Mouse (Mus musculus) duodenum, adult 2 months (tissue): ENCODE results near the gene Olfr1361. TPM values are rescaled to one million over a fixed set of nuclear protein-coding genes. Genes with fewer than 3 reads are reported as not detected.

ENCODE experiments used
- polyA plus RNA-seq: library from polyadenylated mRNA; depleted of rRNA; stranded (reverse); fragments of >200 nt; gene quantifications from 2 replicates; pipeline ENCODE4 v1.2.3, GENCODE M21; 2012; ENCODE audit warnings: low replicate concordance; rRNA removed

The Olfr1361 gene
- polyA plus RNA-seq, result not detected in 2 replicates

DNA sequence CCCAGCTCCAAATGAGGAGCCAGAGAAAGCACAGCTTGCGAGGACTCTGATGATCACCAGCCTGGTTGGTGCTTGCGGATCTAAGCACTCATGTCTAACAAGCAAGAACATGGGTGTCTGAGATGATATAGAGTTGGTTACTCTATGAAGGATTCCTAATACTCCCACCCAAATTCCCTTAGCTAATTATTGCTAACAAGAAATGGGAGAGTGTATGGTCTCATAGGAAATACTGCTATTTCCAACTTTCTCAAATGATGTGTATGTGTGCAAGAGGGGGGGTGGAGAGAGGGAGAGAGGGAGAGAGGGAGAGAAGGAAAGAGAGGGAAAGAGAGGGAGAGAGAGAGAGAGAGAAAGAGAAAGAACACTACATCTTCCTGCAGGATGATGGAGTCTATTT is at the start of gene Olfr1361:
TSS of gene Olfr1361 (minus strand) at position 101 of the 400 bp plus-strand sequence.

DNA sequence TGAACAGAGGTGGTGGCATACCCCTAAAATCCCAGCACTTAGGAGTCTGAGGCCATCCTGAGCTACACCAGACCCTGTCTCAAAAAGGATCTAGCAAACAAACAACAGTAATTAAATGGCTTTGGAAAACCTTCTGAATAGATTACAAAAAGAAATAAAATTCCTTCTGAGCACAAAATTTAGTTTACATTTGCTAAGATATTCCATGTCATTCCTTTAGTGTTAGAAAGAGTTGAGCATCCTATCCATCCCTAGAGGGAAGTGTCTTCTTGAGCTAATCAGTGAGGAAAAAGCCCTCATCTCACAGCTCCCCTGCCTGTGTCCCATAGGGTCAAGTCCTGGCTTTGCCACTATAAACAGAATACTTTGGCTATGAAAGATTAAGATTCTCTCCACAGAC is 34.6 kb upstream of the Olfr1361 start, which contains the start of gene Olfr1359:
TSS of gene Olfr1359 (plus strand) at position 301 of the 400 bp plus-strand sequence.

GRCm38 (mm10) chr13:21677305-21677704 is 14.1 kb upstream of the Olfr1361 start, which contains the start of gene Olfr1360:
Olfr1360 (minus strand) TSS chr13:21677405.

GRCm38 (mm10) chr13:21642418-21642817 is 20.8 kb downstream of the Olfr1361 start, which contains the start of gene Olfr11:
Olfr11 (minus strand) TSS chr13:21642518.

GRCm38 (mm10) chr13:21613922-21614321 is 49.3 kb downstream of the Olfr1361 start, which contains the start of gene Olfr1362:
Olfr1362 (minus strand) TSS chr13:21614022.

Other genes starting within 250 kb of the Olfr1361 start
- 0.07 and 0.13 TPM in 2 replicates for gene Pgbd1, start 222.3 kb downstream of the Olfr1361 start, polyA plus RNA-seq
- gene Zscan26, start 209.7 kb downstream of the Olfr1361 start, polyA plus RNA-seq, result 1.2 and 2.0 TPM in 2 replicates
- gene Nkapl, start 194.9 kb downstream of the Olfr1361 start, polyA plus RNA-seq, result 0.28 TPM in 1 of 2 replicates, not detected in the other
- 0.07 and 0.11 TPM in 2 replicates for gene Zkscan4, start 184.5 kb downstream of the Olfr1361 start, polyA plus RNA-seq
- gene Gm10065, start 183.9 kb downstream of the Olfr1361 start, polyA plus RNA-seq, result not detected in 2 replicates
- gene AK157302, start 168.2 kb downstream of the Olfr1361 start, polyA plus RNA-seq, result not detected in 2 replicates
- 34.6 and 52.3 TPM in 2 replicates for gene Gm11273, start 162.0 kb downstream of the Olfr1361 start, polyA plus RNA-seq
- gene Zkscan8, start 132.3 kb downstream of the Olfr1361 start, polyA plus RNA-seq, result 0.26 and 0.42 TPM in 2 replicates
- not detected in 2 replicates for gene Olfr1366, start 120.6 kb downstream of the Olfr1361 start, polyA plus RNA-seq
- not detected in 2 replicates for gene Olfr1535, start 103.5 kb downstream of the Olfr1361 start, polyA plus RNA-seq
- gene Olfr1364, start 81.6 kb downstream of the Olfr1361 start, polyA plus RNA-seq, result not detected in 2 replicates
- not detected in 2 replicates for gene Olfr1362, start 49.4 kb downstream of the Olfr1361 start, polyA plus RNA-seq
- not detected in 2 replicates for gene Olfr11, start 20.9 kb downstream of the Olfr1361 start, polyA plus RNA-seq
- gene Olfr1360, start 14.0 kb upstream of the Olfr1361 start, polyA plus RNA-seq, result not detected in 2 replicates
- gene Olfr1359, start 34.7 kb upstream of the Olfr1361 start, polyA plus RNA-seq, result not detected in 2 replicates
- 7.5 and 8.8 TPM in 2 replicates for gene Hist1h2bl, start 52.8 kb upstream of the Olfr1361 start, polyA plus RNA-seq
- gene Hist1h2ai, start 53.0 kb upstream of the Olfr1361 start, polyA plus RNA-seq, result 13.1 and 96.4 TPM in 2 replicates
- 70.2 and 104 TPM in 2 replicates for gene Hist1h3h, start 54.3 kb upstream of the Olfr1361 start, polyA plus RNA-seq
- 3.8 and 7.0 TPM in 2 replicates for gene Hist1h2bm, start 58.7 kb upstream of the Olfr1361 start, polyA plus RNA-seq
- gene Hist1h4j, start 71.7 kb upstream of the Olfr1361 start, polyA plus RNA-seq, result 3.1 and 3.3 TPM in 2 replicates
- 26.4 and 32.3 TPM in 2 replicates for gene Hist1h4k, start 87.1 kb upstream of the Olfr1361 start, polyA plus RNA-seq
- 28.1 and 60.3 TPM in 2 replicates for gene Hist1h2ak, start 90.4 kb upstream of the Olfr1361 start, polyA plus RNA-seq
- gene Hist1h2bn, start 90.7 kb upstream of the Olfr1361 start, polyA plus RNA-seq, result 10.3 and 18.9 TPM in 2 replicates
- 1.6 and 2.1 TPM in 2 replicates for gene Hist1h1b, start 117.2 kb upstream of the Olfr1361 start, polyA plus RNA-seq
- 76.2 and 99.7 TPM in 2 replicates for gene Hist1h3i, start 120.0 kb upstream of the Olfr1361 start, polyA plus RNA-seq
- 8.4 and 153 TPM in 2 replicates for gene Hist1h2an, start 123.8 kb upstream of the Olfr1361 start, polyA plus RNA-seq
- gene Hist1h2bp, start 124.1 kb upstream of the Olfr1361 start, polyA plus RNA-seq, result 2.6 and 4.6 TPM in 2 replicates
- 23.5 and 27.4 TPM in 2 replicates for gene Hist1h2bq, start 146.8 kb upstream of the Olfr1361 start, polyA plus RNA-seq
- not detected in 2 replicates for gene Hist1h2ao, start 147.1 kb upstream of the Olfr1361 start, polyA plus RNA-seq
- 1.3 and 6.9 TPM in 2 replicates for gene Hist1h4m, start 148.4 kb upstream of the Olfr1361 start, polyA plus RNA-seq
- 20.7 and 25.5 TPM in 2 replicates for gene Hist1h4n, start 168.8 kb upstream of the Olfr1361 start, polyA plus RNA-seq
- 223 and 1,937 TPM in 2 replicates for gene Hist1h2ap, start 170.1 kb upstream of the Olfr1361 start, polyA plus RNA-seq
- gene Hist1h2br, start 170.4 kb upstream of the Olfr1361 start, polyA plus RNA-seq, result 22.5 and 29.8 TPM in 2 replicates